ENCODE assay signal across 11 mouse cellular contexts in genomic region chr4:130572545-130572944, GRCm38 (mm10). TPM values are rescaled to one million over a fixed set of nuclear protein-coding genes. Genes with fewer than 3 reads are reported as not detected.
A peak's percentile ranks its signal among the peaks of the same experiment; 100 is the strongest.
DNase-seq lines count a peak whose midpoint lies in the region; ATAC-seq lines count a peak whose summit lies in the region.
"Had no signal": no experiment of that assay in that cellular context is flagged by ENCODE, and none has a peak within 500 bp of the region (broad histone marks: within the 10 kb centered on the region; RNA-seq: fewer than 3 reads in every experiment).

No protein-coding gene starts in this region.

- H3K36me3 ChIP-seq in heart, embryonic 14.5 days (ENCODE audit: control insufficient read depth, insufficient read depth, low read length): no peaks in the 10 kb centered on the region
- H3K36me3 ChIP-seq in forebrain, embryonic 14.5 days (ENCODE audit: control insufficient read depth, insufficient read depth, low read length): no peaks in the 10 kb centered on the region
- peaks cover 10% of the 10 kb centered on the region for H3K36me3 ChIP-seq in midbrain, embryonic 10.5 days

- H3K27me3 ChIP-seq in heart, embryonic 14.5 days (ENCODE audit: control insufficient read depth, insufficient read depth, low read length): 0 out of 2 replicates have a peak, but pooled peaks cover 7% of the 10 kb centered on the region
- H3K27me3 ChIP-seq in forebrain, embryonic 14.5 days (replicated peaks; ENCODE audit: control insufficient read depth, insufficient read depth, low read length): no peaks in the 10 kb centered on the region
- H3K27me3 ChIP-seq in midbrain, embryonic 10.5 days (ENCODE audit: low read depth, poor library complexity, severe bottlenecking): peaks cover 24% of the 10 kb centered on the region

- DNase-seq in heart, postnatal 14 days: no peak
- no peak for DNase-seq in forebrain, embryonic 14.5 days (ENCODE audit: low spot score)
- DNase-seq in midbrain, embryonic 10.5 days (ENCODE audit: low spot score): no peak
- DNase-seq in urinary bladder, postnatal 25 days (ENCODE audit: low spot score): no peak
- no peak for DNase-seq in adipocyte (ENCODE audit: low spot score)
- DNase-seq: adrenal gland, postnatal 36 days; kidney, postnatal 36 days had no signal

- WGBS in heart, embryonic 14.5 days: 51% methylated on average over 10 of the region's 10 CpGs
- 30% methylated on average over 10 of the region's 10 CpGs for WGBS in forebrain, embryonic 14.5 days
- WGBS in midbrain, embryonic 10.5 days: 45% methylated on average over 10 of the region's 10 CpGs

- no peaks in the 10 kb centered on the region; the same call in 1 of the 2 replicates for H3K9me3 ChIP-seq in heart, embryonic 14.5 days (ENCODE audit: control insufficient read depth, low read length)
- no peaks in the 10 kb centered on the region for H3K9me3 ChIP-seq in forebrain, embryonic 14.5 days (replicated peaks; ENCODE audit: control insufficient read depth, low read length)
- H3K9me3 ChIP-seq in midbrain, embryonic 10.5 days (replicated peaks): no peaks in the 10 kb centered on the region

- ATAC-seq in heart, embryonic 14.5 days (ENCODE audit: insufficient number of reproducible peaks, insufficient read depth, low FRiP score, low read depth): no peak
- no peak for ATAC-seq in forebrain, embryonic 14.5 days
- ATAC-seq in monocyte, adult 5-6 weeks (replicated peaks; ENCODE audit: insufficient number of reproducible peaks, low FRiP score, low TSS enrichment, poor library complexity, severe bottlenecking): no peak

- H3K4me3 ChIP-seq in heart, embryonic 14.5 days (ENCODE audit: control insufficient read depth in 1 of 2, insufficient read depth in 1 of 2, low read depth in 1 of 2, low read length in 2 of 2): no peak overlapping the region
- H3K4me3 ChIP-seq in brown adipose tissue, adult 24 weeks (ENCODE audit: insufficient read depth, low read depth, low read length): 0 out of 2 replicates have a peak overlapping the region, but pooled peaks have one; percentile 60
- peak overlapping the region; percentile 84 for H3K4me3 ChIP-seq in forebrain, embryonic 14.5 days (ENCODE audit: low read depth, low read length)
- peak overlapping the region; percentile 75 for H3K4me3 ChIP-seq in midbrain, embryonic 10.5 days

- intact Hi-C loops in heart, postnatal 14 days (cut with DNase I): no loop called here

- peak overlapping the region; percentile 100; the same call in 1 of the 2 replicates for H3K4me2 ChIP-seq in heart, embryonic 14.5 days (ENCODE audit: low read length)
- peak overlapping the region; percentile 78 for H3K4me2 ChIP-seq in forebrain, embryonic 14.5 days (ENCODE audit: low read length)

- H3K9ac ChIP-seq in heart, embryonic 14.5 days (ENCODE audit: low read length): no peak overlapping the region
- H3K9ac ChIP-seq in forebrain, embryonic 14.5 days (ENCODE audit: low read length): peak overlapping the region; percentile 98

- H3K4me1 ChIP-seq in heart, embryonic 14.5 days (ENCODE audit: control insufficient read depth in 2 of 2, insufficient read depth in 2 of 2, low read length in 2 of 2): peaks cover 8 to 11% of the 10 kb centered on the region in 2 experiments
- no peaks in the 10 kb centered on the region for H3K4me1 ChIP-seq in brown adipose tissue, adult 24 weeks (ENCODE audit: control insufficient read depth, insufficient read depth, insufficient read length, low read length)
- peaks cover 35% of the 10 kb centered on the region for H3K4me1 ChIP-seq in forebrain, embryonic 14.5 days (ENCODE audit: control insufficient read depth, insufficient read depth, low read length)
- H3K4me1 ChIP-seq in midbrain, embryonic 10.5 days: peaks cover 51% of the 10 kb centered on the region

- no peak overlapping the region for H3K27ac ChIP-seq in heart, embryonic 14.5 days (replicated peaks in 1 of 2; ENCODE audit: control insufficient read depth in 1 of 2, insufficient read depth in 1 of 2, low read depth in 2 of 2, low read length in 2 of 2)
- no peak overlapping the region for H3K27ac ChIP-seq in brown adipose tissue, adult 24 weeks (replicated peaks; ENCODE audit: low read depth, low read length)
- H3K27ac ChIP-seq in forebrain, embryonic 14.5 days (ENCODE audit: low read depth, low read length): peak overlapping the region; percentile 30; the same call in 1 of the 2 replicates
- peak overlapping the region; percentile 93 for H3K27ac ChIP-seq in midbrain, embryonic 10.5 days (replicated peaks)
- H3K27ac ChIP-seq: macrophage had no signal

RNA-seq across cellular contexts. Expression of gene Nkain1, which starts 1.4 kb away (rescaled TPM):
- 1.6 and 2.0 TPM in 2 replicates for polyA plus RNA-seq in heart, embryonic 14.5 days (2014; fragmentation: Nextera tagmentation; extraction: Ambion mirVana)
- total RNA-seq in heart, postnatal 14 days (2021): 1 to 10 TPM; 3.7 to 5.8 TPM
- 2.8 and 4.0 TPM in 2 replicates for polyA plus RNA-seq in brown adipose tissue, adult 24 weeks (2012; ENCODE audit: insufficient read depth, insufficient read length, missing spikeins)
- polyA plus RNA-seq in forebrain, embryonic 14.5 days (2014; fragmentation: Nextera tagmentation; extraction: Ambion mirVana): 12.6 and 15.8 TPM in 2 replicates
- 5.1 and 5.9 TPM in 2 replicates for polyA plus RNA-seq in midbrain, embryonic 10.5 days (2016; fragmentation: Nextera tagmentation; extraction: Ambion mirVana)
- total RNA-seq in monocyte, adult 5-6 weeks (2017): not detected in 3 replicates

Comparison
In these comparisons a context has a peak if more than half of its experiments do, and no peak if none do; other contexts are left out.
1. H3K27ac ChIP-seq: peak in forebrain, embryonic 14.5 days (single experiment) and midbrain, embryonic 10.5 days (single experiment); none in heart, embryonic 14.5 days (0 of 2) and brown adipose tissue, adult 24 weeks (single experiment).
2. H3K4me3 ChIP-seq: peak in brown adipose tissue, adult 24 weeks (single experiment), forebrain, embryonic 14.5 days (single experiment) and midbrain, embryonic 10.5 days (single experiment); none in heart, embryonic 14.5 days (0 of 2).